Mouse (Mus musculus): ENCODE data around the gene Ppp1r14c.

DNA sequence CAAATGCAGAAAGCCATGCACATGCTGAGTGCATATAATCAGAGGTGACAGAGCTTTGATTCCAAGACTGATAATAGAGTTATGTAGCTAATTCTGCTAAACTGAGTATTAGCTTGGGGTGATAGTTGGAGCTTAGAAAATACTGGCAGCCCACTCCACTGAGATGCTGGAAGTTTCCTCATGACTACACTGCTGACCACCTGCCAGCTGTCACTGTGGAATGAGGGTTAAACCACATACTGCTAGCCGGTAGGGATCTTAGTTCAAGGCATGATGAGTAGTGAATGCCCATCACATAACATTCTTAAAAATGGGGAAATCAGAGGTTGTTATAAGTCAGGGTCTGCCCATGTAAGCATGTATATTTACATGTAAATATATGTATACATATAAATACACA is 113.9 kb downstream of the Ppp1r14c start:
- TF ChIP-seq CTCF (IDR thresholded peaks at IDR 0.05; ENCODE audit: low read depth) (no peak), EP300 (optimal IDR thresholded peaks at IDR 0.05) (no peak)

All from stomach, postnatal 0 days (tissue).